Mouse (Mus musculus): ENCODE measurements around the gene Parp2.

DNA sequence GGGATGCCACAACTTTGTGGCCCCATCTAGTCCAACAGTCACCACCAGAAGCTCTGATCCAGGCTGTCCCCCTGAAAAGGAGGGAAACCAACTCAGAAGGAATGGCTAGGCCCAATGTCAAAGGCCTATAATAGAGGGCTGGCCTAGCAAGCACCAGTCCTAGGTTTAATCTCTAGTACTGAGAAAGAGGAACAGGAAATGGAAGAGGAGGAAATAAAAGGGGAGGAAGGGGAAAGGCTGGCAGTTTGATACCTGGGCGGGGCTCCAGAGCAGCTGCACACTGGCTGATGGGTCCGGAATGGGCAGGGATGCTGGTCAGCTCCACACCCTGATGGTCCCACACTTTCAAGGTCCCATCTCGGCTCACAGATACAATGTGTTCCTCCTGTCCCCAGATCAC is 22.2 kb downstream of the Parp2 start:
- no peak for TF ChIP-seq CTCF (IDR thresholded peaks at IDR 0.05; ENCODE audit: low read depth)
- TF ChIP-seq EP300 (IDR thresholded peaks at IDR 0.05; ENCODE audit: low read depth): no peak

All from liver, postnatal 0 days (tissue).